Mouse (Mus musculus) gastrocnemius, postnatal 14 days (tissue): ENCODE measurements around the gene Fbxl5. TPM values are rescaled to one million over a fixed set of nuclear protein-coding genes. Genes with fewer than 3 reads are reported as not detected.
A peak's percentile ranks its signal among the peaks of the same experiment; 100 is the strongest.

Experiments used
- DNase-seq: peaks from one replicate; pipeline ENCODE4 v3.0.0; 2021; ENCODE audit warnings: mixed read lengths
- intact Hi-C: fragments of 180-260 bp; cut with DNase I; formaldehyde crosslinking; loops from one replicate; pipeline ENCODE4 v1.15.1; 2025; ENCODE audit warnings: low total_unique reads
- total RNA-seq, 2 experiments: library from RNA; stranded (reverse); gene quantifications; 2 replicates each; pipeline ENCODE4 v1.2.3; 2021

The Fbxl5 gene
- total RNA-seq, 2 experiments from 2014 or later, result 23.9 to 25.5 TPM

- intact Hi-C loops, result no loop called here
- peak; percentile 29 for DNase-seq
These were observed 19.9 kb upstream of the Fbxl5 start for GRCm38 (mm10) chr5:43841144-43842010.

GRCm38 (mm10) chr5:43837372-43837771 is 15.9 kb upstream of the Fbxl5 start:
- intact Hi-C loops, result loop anchor here (5.0 kb wide), 1 partner anchor 150 kb away; no protein-coding TSS in a partner anchor
- peak; percentile 32 for DNase-seq

GRCm38 (mm10) chr5:43836590-43836989 is 15.2 kb upstream of the Fbxl5 start:
- intact Hi-C loops, result loop anchor here (5.0 kb wide), 1 partner anchor 151 kb away; no protein-coding TSS in a partner anchor
- no peak for DNase-seq

GRCm38 (mm10) chr5:43827366-43827765 is 5.9 kb upstream of the Fbxl5 start:
- no peak for DNase-seq
- intact Hi-C loops, result no loop called here

GRCm38 (mm10) chr5:43826883-43827282 is 5.4 kb upstream of the Fbxl5 start:
- intact Hi-C loops, result no loop called here
- no peak for DNase-seq

GRCm38 (mm10) chr5:43824580-43824979 is 3.1 kb upstream of the Fbxl5 start:
- no peak for DNase-seq
- intact Hi-C loops, result no loop called here

GRCm38 (mm10) chr5:43822824-43823223 is 1.4 kb upstream of the Fbxl5 start:
- DNase-seq, result no peak
- intact Hi-C loops, result no loop called here

GRCm38 (mm10) chr5:43822199-43822598 is 761 bp upstream of the Fbxl5 start:
- no peak for DNase-seq
- intact Hi-C loops, result no loop called here

- intact Hi-C loops, result no loop called here
- no peak for DNase-seq
These were observed 653 bp downstream of the Fbxl5 start for GRCm38 (mm10) chr5:43820785-43821184.

GRCm38 (mm10) chr5:43818695-43819094 is 2.7 kb downstream of the Fbxl5 start, which contains the start of gene Bst1:
TSS of gene Bst1 (plus strand) at chr5:43818885.
- intact Hi-C loops, result no loop called here
- DNase-seq, result no peak

GRCm38 (mm10) chr5:43815769-43816168 is 5.7 kb downstream of the Fbxl5 start:
- intact Hi-C loops, result no loop called here
- DNase-seq, result no peak

GRCm38 (mm10) chr5:43814536-43814935 is 6.9 kb downstream of the Fbxl5 start:
- intact Hi-C loops, result no loop called here
- DNase-seq, result no peak

GRCm38 (mm10) chr5:43810427-43811062 is 10.9 kb downstream of the Fbxl5 start:
- intact Hi-C loops, result no loop called here
- DNase-seq, result no peak

- intact Hi-C loops, result no loop called here
- peak; percentile 85 for DNase-seq
These were observed 13.4 kb downstream of the Fbxl5 start for GRCm38 (mm10) chr5:43807744-43808696.

GRCm38 (mm10) chr5:43806914-43807313 is 14.5 kb downstream of the Fbxl5 start:
- intact Hi-C loops, result no loop called here
- DNase-seq, result no peak

GRCm38 (mm10) chr5:43806340-43806739 is 15.1 kb downstream of the Fbxl5 start:
- DNase-seq, result no peak
- intact Hi-C loops, result no loop called here

GRCm38 (mm10) chr5:43805401-43805800 is 16.0 kb downstream of the Fbxl5 start:
- intact Hi-C loops, result no loop called here

GRCm38 (mm10) chr5:43801798-43802197 is 19.6 kb downstream of the Fbxl5 start:
- no peak for DNase-seq
- intact Hi-C loops, result no loop called here

More at GRCm38 (mm10) chr5:43805401-43805800, 16.0 kb downstream of the Fbxl5 start:
- DNase-seq, result no peak

GRCm38 (mm10) chr5:43801253-43801652 is 20.2 kb downstream of the Fbxl5 start:
- intact Hi-C loops, result no loop called here

GRCm38 (mm10) chr5:43800700-43801099 is 20.7 kb downstream of the Fbxl5 start:
- intact Hi-C loops, result no loop called here
- DNase-seq, result no peak

More at GRCm38 (mm10) chr5:43801253-43801652, 20.2 kb downstream of the Fbxl5 start:
- DNase-seq, result no peak
